Mouse (Mus musculus) cortical plate, adult 2 months (tissue): ENCODE data around the gene 6030408B16Rik.

ENCODE experiments used
- CTCF ChIP-seq: fragments of 200-500 bp; IDR thresholded peaks from 2 replicates; pipeline ENCODE4 v1.5.1; 2011; ENCODE audit warnings: mild to moderate bottlenecking, control low read depth, low read length; ENCODE audit not compliant: insufficient read depth; ENCODE audit errors: extremely low read depth
- POLR2A ChIP-seq: fragments of 200-500 bp; IDR thresholded peaks from 2 replicates; pipeline ENCODE4 v1.6.1; 2011; ENCODE audit warnings: mild to moderate bottlenecking, low read length, control low read depth; ENCODE audit not compliant: insufficient read depth; ENCODE audit errors: extremely low read depth

DNA sequence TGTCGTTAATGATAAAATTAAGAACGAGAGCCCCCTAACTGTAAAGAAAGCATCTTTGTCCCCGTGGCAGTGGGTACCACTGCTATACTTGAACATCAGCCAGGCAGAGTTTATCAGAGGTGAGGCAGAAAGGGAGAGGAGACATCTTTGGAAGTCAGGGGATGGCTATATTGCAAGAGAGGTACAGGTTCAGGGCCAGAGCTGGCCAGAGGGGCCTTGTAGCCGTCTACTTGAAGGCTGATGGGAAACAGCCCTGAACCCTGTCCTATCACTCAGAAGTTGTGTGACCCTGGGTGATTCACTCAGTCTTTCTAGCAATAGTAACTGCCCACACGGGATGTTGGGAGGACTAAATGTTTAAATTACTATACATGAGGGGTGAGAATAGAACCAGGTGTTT lies 28.1 kb downstream of the 6030408B16Rik start:
- no peak for TF ChIP-seq CTCF
- TF ChIP-seq POLR2A, result no peak
